Mouse (Mus musculus) small intestine, adult 2 months (tissue): ENCODE measurements around the gene Micu1. TPM values are rescaled to one million over a fixed set of nuclear protein-coding genes. Genes with fewer than 3 reads are reported as not detected.
A peak's percentile ranks its signal among the peaks of the same experiment; 100 is the strongest.

Experiments used
- H3K27ac ChIP-seq: fragments of 200-500 bp; 2 replicates; pipeline ENCODE4 v1.5.1; 2012; ENCODE audit warnings: low read depth, low read length, control low read depth, inconsistent platforms; ENCODE audit not compliant: insufficient read depth
- H3K27me3 ChIP-seq: fragments of 200-500 bp; 2 replicates; pipeline ENCODE4 v1.6.1; 2012; ENCODE audit warnings: mild to moderate bottlenecking, moderate library complexity, low read length, inconsistent platforms; ENCODE audit not compliant: control insufficient read depth, insufficient read depth
- H3K36me3 ChIP-seq: fragments of 200-500 bp; 2 replicates; pipeline ENCODE4 v1.6.1; 2012; ENCODE audit warnings: mild to moderate bottlenecking, low read length, control low read depth, inconsistent platforms; ENCODE audit not compliant: control insufficient read depth, insufficient read depth
- H3K4me1 ChIP-seq: fragments of 200-500 bp; 2 replicates; pipeline ENCODE4 v1.6.1; 2012; ENCODE audit warnings: low read length, inconsistent platforms, mixed read lengths; ENCODE audit not compliant: control insufficient read depth, insufficient read depth, insufficient read length
- H3K4me3 ChIP-seq: fragments of 200-500 bp; 2 replicates; pipeline ENCODE4 v1.5.1; 2012; ENCODE audit warnings: low read depth, mild to moderate bottlenecking, control low read depth, inconsistent platforms, low read length, moderate library complexity
- CTCF ChIP-seq: fragments of 200-500 bp; IDR thresholded peaks from 2 replicates; pipeline ENCODE4 v1.5.1; 2012; ENCODE audit warnings: low read depth, mild to moderate bottlenecking, control low read depth, inconsistent platforms, low read length, moderate library complexity, mixed read lengths; ENCODE audit not compliant: insufficient replicate concordance, insufficient read length; ENCODE audit errors: extremely low read depth
- POLR2A ChIP-seq: fragments of 200-500 bp; IDR thresholded peaks from 2 replicates; pipeline ENCODE4 v1.6.1; 2012; ENCODE audit warnings: low read depth, mild to moderate bottlenecking, control low read depth, inconsistent platforms, low read length, moderate library complexity
- WGBS: fragments of 180-500 bp; shearing (Covaris S2); methylation state at CpG from one replicate; pipeline ENCODE4 v1.1.7; 2018; 5-methylcytosine and 5-hydroxymethylcytosine counted together
- polyA plus RNA-seq: library from polyadenylated mRNA; depleted of rRNA; stranded (reverse); fragments of >200 nt; gene quantifications from 2 replicates; pipeline ENCODE4 v1.2.3, GENCODE M21; 2012

Micu1 gene
- polyA plus RNA-seq, 1 experiment, result 134 TPM

- WGBS, result 63% methylated on average over 4 of the region's 4 CpGs
Observed at GRCm38 (mm10) chr10:59809991-59810574, 107.8 kb downstream of the Micu1 start.

DNA sequence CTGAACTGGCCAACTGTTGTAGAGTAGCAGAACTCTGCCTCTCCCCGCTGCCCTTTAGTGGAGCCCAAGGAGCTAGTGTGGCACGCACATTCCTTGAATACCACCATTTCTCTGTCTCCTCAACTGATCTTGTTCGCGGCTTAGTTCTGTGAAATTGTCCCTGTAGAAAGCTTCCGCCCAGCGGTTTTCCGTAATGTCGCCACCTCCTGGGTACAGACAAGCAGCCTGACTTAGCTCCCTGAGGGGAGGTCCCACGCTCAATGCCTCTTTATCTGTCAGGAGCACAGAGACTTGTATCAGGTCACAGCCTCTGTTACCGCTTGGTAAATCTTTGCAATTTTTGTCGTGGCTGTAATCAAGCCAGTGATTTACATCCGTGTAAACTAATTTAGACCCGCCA is 110.7 kb downstream of the Micu1 start:
- no peaks in the 10 kb centered on the region for H3K27me3 ChIP-seq
- no peaks in the 10 kb centered on the region for H3K4me1 ChIP-seq
- 71% methylated on average over 13 of the region's 13 CpGs for WGBS
- H3K4me3 ChIP-seq, result no peak overlapping the region
- H3K27ac ChIP-seq, result no peak overlapping the region
- TF ChIP-seq CTCF, result no peak
- TF ChIP-seq POLR2A, result no peak
- peaks cover 8% of the 10 kb centered on the region; the same call in 1 of the 2 replicates for H3K36me3 ChIP-seq

More at GRCm38 (mm10) chr10:59809991-59810574, 107.8 kb downstream of the Micu1 start:
- no peak overlapping the region for H3K27ac ChIP-seq
- no peaks in the 10 kb centered on the region for H3K4me1 ChIP-seq
- TF ChIP-seq POLR2A (no peak), CTCF (no peak)
- no peaks in the 10 kb centered on the region for H3K27me3 ChIP-seq
- H3K36me3 ChIP-seq, result peaks cover 8% of the 10 kb centered on the region; the same call in 1 of the 2 replicates
- H3K4me3 ChIP-seq, result no peak overlapping the region

DNA sequence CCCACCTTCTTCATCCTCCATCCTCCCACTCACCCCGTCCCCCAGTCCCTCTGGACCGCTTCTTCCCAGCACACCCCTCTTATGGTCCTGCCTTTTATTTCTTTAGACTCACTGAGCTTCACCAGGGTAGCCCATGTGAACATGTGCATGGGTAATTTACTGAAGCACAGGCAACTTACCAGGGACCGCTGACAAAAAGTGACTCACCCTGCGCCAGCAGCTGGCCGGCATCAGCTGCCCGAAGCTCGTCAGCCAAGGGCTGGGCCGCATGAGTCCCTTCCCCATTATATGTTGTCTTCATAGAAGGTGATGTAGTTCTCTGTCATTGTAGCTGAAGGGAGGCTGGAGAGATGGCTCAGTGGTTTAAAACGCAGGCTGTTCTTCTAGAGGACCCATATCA is 111.5 kb downstream of the Micu1 start:
- H3K27me3 ChIP-seq, result no peaks in the 10 kb centered on the region
- peaks cover 11% of the 10 kb centered on the region for H3K36me3 ChIP-seq
- H3K4me3 ChIP-seq, result no peak overlapping the region
- H3K4me1 ChIP-seq, result no peaks in the 10 kb centered on the region
- H3K27ac ChIP-seq, result no peak overlapping the region
- no peak for TF ChIP-seq CTCF
- no peak for TF ChIP-seq POLR2A
- 96% methylated on average over 9 of the region's 9 CpGs for WGBS

DNA sequence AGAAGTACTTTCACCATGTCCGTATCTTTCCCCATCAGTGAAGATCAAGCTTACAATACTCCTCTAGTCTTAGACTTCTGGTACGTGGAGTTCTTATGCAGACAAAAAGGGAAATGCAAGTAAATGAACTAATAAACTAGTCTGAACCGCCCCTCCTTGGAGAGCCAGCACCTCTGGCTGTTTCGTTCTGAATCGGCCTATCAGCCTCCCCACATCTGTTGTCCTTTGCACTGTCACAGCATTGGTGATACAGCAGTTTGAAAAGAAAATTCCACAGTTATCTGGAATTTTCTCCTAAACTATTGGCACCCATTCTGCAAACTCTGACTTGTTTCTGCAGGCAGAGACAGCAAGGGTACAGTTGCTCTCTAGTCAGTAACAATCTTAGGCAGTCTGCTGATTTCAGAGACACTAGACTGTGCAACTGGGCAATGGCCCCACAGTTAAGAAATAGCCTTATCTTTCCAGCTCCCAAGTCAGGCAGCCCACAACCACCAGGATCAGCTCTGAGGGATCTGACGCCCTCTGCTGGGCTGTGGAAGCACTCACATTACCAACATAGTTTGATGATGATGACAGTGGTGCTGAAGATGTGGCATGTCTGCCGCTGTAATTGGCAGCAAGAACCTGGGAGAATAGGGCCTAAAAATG is 112.4 kb downstream of the Micu1 start:
- H3K4me3 ChIP-seq, result no peak overlapping the region
- 75% methylated on average over 7 of the region's 7 CpGs for WGBS
- peak; percentile 57; the same call in 1 of the 2 replicates for TF ChIP-seq CTCF
- no peak for TF ChIP-seq POLR2A
- H3K36me3 ChIP-seq, result peaks cover 12% of the 10 kb centered on the region
- no peaks in the 10 kb centered on the region for H3K4me1 ChIP-seq
- H3K27me3 ChIP-seq, result no peaks in the 10 kb centered on the region
- H3K27ac ChIP-seq, result no peak overlapping the region

GRCm38 (mm10) chr10:59816569-59816968 is 114.3 kb downstream of the Micu1 start:
- Histone ChIP-seq H3K4me3 (no peak overlapping the region), H3K27ac (no peak overlapping the region), H3K4me1 (no peaks in the 10 kb centered on the region), H3K36me3 (peaks cover 14% of the 10 kb centered on the region), H3K27me3 (no peaks in the 10 kb centered on the region)
- TF ChIP-seq POLR2A (no peak), CTCF (no peak)
- 92% methylated on average over 6 of the region's 6 CpGs for WGBS

- Histone ChIP-seq H3K36me3 (peaks cover 14% of the 10 kb centered on the region), H3K4me1 (no peaks in the 10 kb centered on the region), H3K27ac (no peak overlapping the region), H3K27me3 (no peaks in the 10 kb centered on the region), H3K4me3 (no peak overlapping the region)
- TF ChIP-seq POLR2A (no peak), CTCF (no peak)
- WGBS, result 34% methylated on average over 2 of the region's 2 CpGs
Observed at GRCm38 (mm10) chr10:59817528-59817927, 115.3 kb downstream of the Micu1 start.

DNA sequence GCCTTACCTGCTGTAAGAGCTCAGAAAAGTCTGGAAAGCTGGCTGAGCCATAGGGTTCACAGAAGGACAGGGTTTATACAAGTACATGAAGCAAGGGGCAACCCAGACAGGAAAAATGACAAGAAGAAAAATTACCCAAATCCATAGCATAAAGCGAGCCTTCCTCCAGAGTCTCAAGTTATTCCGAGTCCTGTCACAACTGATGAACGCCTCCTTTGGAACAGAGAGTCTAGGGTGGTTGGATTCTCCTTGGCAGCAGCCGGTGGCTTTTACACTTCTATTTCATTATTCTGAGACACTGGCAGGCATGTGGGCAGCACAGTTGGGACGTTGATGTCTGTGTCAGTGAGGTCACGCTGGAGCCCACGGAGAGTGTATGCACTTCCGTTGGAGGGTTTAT is 115.7 kb downstream of the Micu1 start:
- 90% methylated on average over 8 of the region's 8 CpGs for WGBS
- TF ChIP-seq CTCF (no peak), POLR2A (no peak)
- Histone ChIP-seq H3K4me1 (no peaks in the 10 kb centered on the region), H3K27ac (no peak overlapping the region), H3K36me3 (peaks cover 15% of the 10 kb centered on the region), H3K27me3 (no peaks in the 10 kb centered on the region), H3K4me3 (no peak overlapping the region)
